Mouse (Mus musculus): ENCODE data around the gene Msx2. TPM values are rescaled to one million over a fixed set of nuclear protein-coding genes. Genes with fewer than 3 reads are reported as not detected.

Msx2 gene
- polyA plus RNA-seq, 1 experiment from 2014 or later, result 22.9 TPM

Other genes with a start within 250 kb of the Msx2 start
- gene Ror2, start 186.9 kb downstream of the Msx2 start, polyA plus RNA-seq (2015; fragmentation: Nextera tagmentation; extraction: Ambion mirVana), result 24.0 and 24.6 TPM in 2 replicates
- gene Sptlc1, start 95.7 kb downstream of the Msx2 start, polyA plus RNA-seq (2015; fragmentation: Nextera tagmentation; extraction: Ambion mirVana), result 41.7 and 43.0 TPM in 2 replicates

Data from embryonic facial prominence, embryonic 15.5 days (tissue).